Mouse (Mus musculus): ENCODE measurements around the gene Paqr7.

DNA sequence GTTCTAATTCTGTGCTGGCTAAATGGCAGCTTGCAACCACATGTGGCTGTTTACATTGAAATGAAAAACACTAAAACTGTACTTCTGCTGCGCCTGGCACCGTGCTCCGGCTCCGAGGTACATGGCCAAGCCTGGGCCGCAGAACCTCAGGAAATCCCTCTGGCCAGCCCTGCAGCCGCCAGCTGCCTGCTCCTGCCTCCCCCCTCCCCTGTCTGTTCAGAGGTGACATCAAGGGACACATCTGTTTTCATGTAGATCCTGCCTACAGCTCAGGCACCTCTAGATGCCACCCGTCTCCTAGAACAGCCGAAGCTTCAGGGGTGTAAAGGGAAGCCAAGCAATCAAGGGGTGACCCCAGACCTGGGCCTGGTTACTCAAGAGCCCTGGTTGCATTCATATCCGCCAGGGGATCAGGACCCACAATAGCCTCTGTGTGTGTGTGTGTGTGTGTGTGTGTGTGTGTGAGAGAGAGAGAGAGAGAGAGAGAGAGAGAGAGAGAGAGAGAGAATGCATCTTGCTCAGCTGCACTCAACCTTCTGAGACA is 62.1 kb downstream of the Paqr7 start:
- no peak for TF ChIP-seq POLR2A (IDR thresholded peaks at IDR 0.05; ENCODE audit: control insufficient read depth, extremely low read depth, insufficient read depth, low read length, poor library complexity)
- TF ChIP-seq CTCF (IDR thresholded peaks at IDR 0.05; ENCODE audit: borderline replicate concordance, control insufficient read depth, extremely low read depth, insufficient read depth, low read length, poor library complexity), result no peak
